Mouse (Mus musculus): ENCODE results near the gene Itgb3bp. TPM values are rescaled to one million over a fixed set of nuclear protein-coding genes. Genes with fewer than 3 reads are reported as not detected.

Itgb3bp gene
- 55.0 TPM for polyA plus RNA-seq (2014; fragmentation: Illumina TruSeq; extraction: RNeasy Lipid Tissue Mini Kit (QIAGEN cat#74804))

GRCm38 (mm10) chr4:99929613-99930517 is at the start of gene Itgb3bp:
TSS of gene Itgb3bp (minus strand) at chr4:99929813.

GRCm38 (mm10) chr4:99929149-99929612 is 432 bp downstream of the Itgb3bp start, which contains the start of gene Pgm1:
TSS of gene Pgm1 (plus strand) at chr4:99929414.

GRCm38 (mm10) chr4:99829094-99830073 is 100.2 kb downstream of the Itgb3bp start, which contains the start of gene Efcab7:
TSS of gene Efcab7 (plus strand) at chr4:99829198.

Other genes starting within 250 kb of the Itgb3bp start
- gene Alg6, start 214.1 kb downstream of the Itgb3bp start, polyA plus RNA-seq (2014; fragmentation: Illumina TruSeq; extraction: RNeasy Lipid Tissue Mini Kit (QIAGEN cat#74804)): 31.8 TPM
- gene Efcab7, start 100.6 kb downstream of the Itgb3bp start, polyA plus RNA-seq (2014; fragmentation: Illumina TruSeq; extraction: RNeasy Lipid Tissue Mini Kit (QIAGEN cat#74804)): 11.0 TPM
- gene Pgm1, start 399 bp downstream of the Itgb3bp start, polyA plus RNA-seq (2014; fragmentation: Illumina TruSeq; extraction: RNeasy Lipid Tissue Mini Kit (QIAGEN cat#74804)): 17.3 TPM
- gene Ror1, start 166.0 kb upstream of the Itgb3bp start, polyA plus RNA-seq (2014; fragmentation: Illumina TruSeq; extraction: RNeasy Lipid Tissue Mini Kit (QIAGEN cat#74804)): 25.2 TPM